Mouse (Mus musculus) lung, embryonic 14.5 days (tissue): ENCODE measurements around the gene 9130409I23Rik. TPM values are rescaled to one million over a fixed set of nuclear protein-coding genes. Genes with fewer than 3 reads are reported as not detected.
A peak's percentile ranks its signal among the peaks of the same experiment; 100 is the strongest.

Source experiments
- ATAC-seq: fragments of 200-750 bp; cut with Nextera tagmentation; 2 replicates; pipeline ENCODE4 v1.8.0; 2017; ENCODE audit warnings: mild to moderate bottlenecking, moderate TSS enrichment, moderate library complexity; ENCODE audit not compliant: insufficient read depth
- DNase-seq: peaks from one replicate; pipeline ENCODE4 v3.0.0-alpha.2; 2015
- H3K27ac ChIP-seq: fragments of 300-500 bp; sonication (generic); 2 replicates; pipeline ENCODE4 v1.5.1; 2014; ENCODE audit warnings: low read depth, mild to moderate bottlenecking, moderate library complexity
- H3K27me3 ChIP-seq: fragments of 300-500 bp; sonication (generic); 2 replicates; pipeline ENCODE4 v1.6.1; 2014; ENCODE audit warnings: low read length, control low read depth; ENCODE audit not compliant: insufficient read depth
- H3K36me3 ChIP-seq: fragments of 300-500 bp; sonication (generic); 2 replicates; pipeline ENCODE4 v1.6.1; 2014; ENCODE audit warnings: control low read depth; ENCODE audit not compliant: insufficient read depth
- H3K4me1 ChIP-seq: fragments of 300-500 bp; sonication (generic); 2 replicates; pipeline ENCODE4 v1.6.1; 2014; ENCODE audit warnings: antibody characterized with exemption, control low read depth; ENCODE audit not compliant: insufficient read depth
- H3K4me2 ChIP-seq: fragments of 300-500 bp; sonication (generic); 2 replicates; pipeline ENCODE4 v1.6.1; 2014; ENCODE audit warnings: mild to moderate bottlenecking
- H3K4me3 ChIP-seq: fragments of 300-500 bp; sonication (generic); 2 replicates; pipeline ENCODE4 v1.5.1; 2014; ENCODE audit warnings: low read depth, low read length
- H3K9ac ChIP-seq: fragments of 300-500 bp; sonication (generic); 2 replicates; pipeline ENCODE4 v1.6.1; 2014
- H3K9me3 ChIP-seq: fragments of 300-500 bp; sonication (generic); 2 replicates; pipeline ENCODE4 v1.6.1; 2016; ENCODE audit warnings: low read depth, low read length, control low read depth
- CTCF ChIP-seq: IDR thresholded peaks from 2 replicates; pipeline ENCODE4 v1.5.1; 2016; ENCODE audit warnings: antibody characterized with exemption, low read depth
- WGBS: fragments of 180-500 bp; shearing (Covaris S2); extraction: QIAGEN DNeasy Blood & Tissue Kit; methylation state at CpG from one replicate; pipeline ENCODE4 v1.1.7; 2014; 5-methylcytosine and 5-hydroxymethylcytosine counted together
- polyA plus RNA-seq: library from polyadenylated mRNA; unstranded; fragments of >200 nt; fragmentation: Nextera tagmentation; extraction: Ambion mirVana; gene quantifications from 2 replicates; pipeline ENCODE4 v1.2.1, GENCODE M21; 2014

The 9130409I23Rik gene
- polyA plus RNA-seq, 1 experiment from 2014 or later, result 0.09 TPM

- Histone ChIP-seq H3K9me3 (no peaks in the 10 kb centered on the region), H3K4me2 (no peak overlapping the region), H3K4me1 (no peaks in the 10 kb centered on the region), H3K4me3 (no peak overlapping the region), H3K27ac (no peak overlapping the region), H3K9ac (no peak overlapping the region), H3K27me3 (no peaks in the 10 kb centered on the region), H3K36me3 (no peaks in the 10 kb centered on the region)
- WGBS, result 51% methylated on average over 3 of the region's 3 CpGs
- DNase-seq (peak; percentile 20), ATAC-seq (no peak)
- no peak for TF ChIP-seq CTCF
Measured at GRCm38 (mm10) chr1:181009754-181010153, 41.3 kb upstream of the 9130409I23Rik start.

- ATAC-seq (no peak; the same call in 1 of the 2 replicates), DNase-seq (no peak)
- H3K9ac ChIP-seq, result no peak overlapping the region
- no peak overlapping the region for H3K4me2 ChIP-seq
- no peaks in the 10 kb centered on the region for H3K36me3 ChIP-seq
- H3K9me3 ChIP-seq, result no peaks in the 10 kb centered on the region
- H3K27ac ChIP-seq, result no peak overlapping the region
- H3K4me3 ChIP-seq, result no peak overlapping the region
- TF ChIP-seq CTCF, result no peak
- H3K4me1 ChIP-seq, result no peaks in the 10 kb centered on the region
- 37% methylated on average over 4 of the region's 4 CpGs for WGBS
- H3K27me3 ChIP-seq, result no peaks in the 10 kb centered on the region
Measured at GRCm38 (mm10) chr1:181010171-181010932, 40.7 kb upstream of the 9130409I23Rik start.

GRCm38 (mm10) chr1:181011601-181012000 lies 39.4 kb upstream of the 9130409I23Rik start:
- H3K27ac ChIP-seq, result no peak overlapping the region
- no peak overlapping the region for H3K4me3 ChIP-seq
- H3K9ac ChIP-seq, result no peak overlapping the region
- 76% methylated on average over 5 of the region's 5 CpGs for WGBS
- no peaks in the 10 kb centered on the region for H3K36me3 ChIP-seq
- DNase-seq, result no peak
- no peaks in the 10 kb centered on the region for H3K27me3 ChIP-seq
- TF ChIP-seq CTCF, result no peak
- ATAC-seq, result no peak
- no peak overlapping the region for H3K4me2 ChIP-seq
- 0 out of 2 replicates have a peak, but pooled peaks cover 4% of the 10 kb centered on the region for H3K4me1 ChIP-seq
- no peaks in the 10 kb centered on the region for H3K9me3 ChIP-seq

- no peak for ATAC-seq
- 0 out of 2 replicates have a peak, but pooled peaks cover 4% of the 10 kb centered on the region for H3K4me1 ChIP-seq
Measured at GRCm38 (mm10) chr1:181012416-181012815, 38.6 kb upstream of the 9130409I23Rik start.

GRCm38 (mm10) chr1:181013446-181013845 lies 37.6 kb upstream of the 9130409I23Rik start:
- Histone ChIP-seq H3K27me3 (no peaks in the 10 kb centered on the region), H3K27ac (no peak overlapping the region), H3K4me3 (no peak overlapping the region), H3K9ac (no peak overlapping the region), H3K4me1 (0 out of 2 replicates have a peak, but pooled peaks cover 4% of the 10 kb centered on the region), H3K9me3 (no peaks in the 10 kb centered on the region), H3K36me3 (no peaks in the 10 kb centered on the region), H3K4me2 (no peak overlapping the region)
- 57% methylated on average over 6 of the region's 6 CpGs for WGBS
- TF ChIP-seq CTCF, result no peak
- ATAC-seq (no peak), DNase-seq (no peak)

More at GRCm38 (mm10) chr1:181012416-181012815, 38.6 kb upstream of the 9130409I23Rik start:
- no peak overlapping the region for H3K4me2 ChIP-seq
- no peak for DNase-seq
- no peaks in the 10 kb centered on the region for H3K36me3 ChIP-seq
- no peaks in the 10 kb centered on the region for H3K9me3 ChIP-seq
- no peak overlapping the region for H3K9ac ChIP-seq
- no peaks in the 10 kb centered on the region for H3K27me3 ChIP-seq
- H3K27ac ChIP-seq, result no peak overlapping the region
- H3K4me3 ChIP-seq, result no peak overlapping the region
- no peak for TF ChIP-seq CTCF
- WGBS, result 67% methylated on average over 3 of the region's 3 CpGs

- Histone ChIP-seq H3K4me3 (no peak overlapping the region), H3K27me3 (no peaks in the 10 kb centered on the region), H3K4me2 (no peak overlapping the region), H3K9ac (no peak overlapping the region), H3K4me1 (0 out of 2 replicates have a peak, but pooled peaks cover 4% of the 10 kb centered on the region), H3K36me3 (no peaks in the 10 kb centered on the region), H3K27ac (no peak overlapping the region), H3K9me3 (no peaks in the 10 kb centered on the region)
- no peak for ATAC-seq
- no peak for TF ChIP-seq CTCF
- no peak for DNase-seq
- WGBS, result 59% methylated on average over 6 of the region's 6 CpGs
Measured at GRCm38 (mm10) chr1:181014731-181015500, 36.1 kb upstream of the 9130409I23Rik start.

- Histone ChIP-seq H3K4me2 (no peak overlapping the region), H3K27ac (no peak overlapping the region)
- DNase-seq, result peak; percentile 19
Measured at GRCm38 (mm10) chr1:181015558-181015957, 35.5 kb upstream of the 9130409I23Rik start.

More at GRCm38 (mm10) chr1:181015558-181015957, 35.5 kb upstream of the 9130409I23Rik start:
- Histone ChIP-seq H3K4me3 (no peak overlapping the region), H3K4me1 (0 out of 2 replicates have a peak, but pooled peaks cover 4% of the 10 kb centered on the region), H3K9me3 (no peaks in the 10 kb centered on the region), H3K36me3 (no peaks in the 10 kb centered on the region), H3K9ac (no peak overlapping the region), H3K27me3 (no peaks in the 10 kb centered on the region)
- no peak for ATAC-seq
- TF ChIP-seq CTCF, result no peak
